Mouse (Mus musculus) spleen, adult 2 months (tissue): ENCODE data around the gene Gm49373. TPM values are rescaled to one million over a fixed set of nuclear protein-coding genes. Genes with fewer than 3 reads are reported as not detected.

Experiments
- DNase-seq, 2 experiments: peaks; one replicate each; pipeline versions ENCODE4 v3.0.0 to v3.0.0-alpha.2; 2012 to 2021; ENCODE audit warnings: low spot score in 2 of 2, low read depth in 1 of 2
- H3K27ac ChIP-seq: fragments of 200-500 bp; 2 replicates; pipeline ENCODE4 v1.5.1; 2012; ENCODE audit warnings: low read length, inconsistent platforms; ENCODE audit not compliant: insufficient read depth
- H3K27me3 ChIP-seq: fragments of 200-500 bp; 2 replicates; pipeline ENCODE4 v1.6.1; 2012; ENCODE audit warnings: mild to moderate bottlenecking, moderate library complexity, low read length, inconsistent platforms; ENCODE audit not compliant: control insufficient read depth, insufficient read depth
- H3K36me3 ChIP-seq: fragments of 200-500 bp; 2 replicates; pipeline ENCODE4 v1.6.1; 2012; ENCODE audit warnings: mild to moderate bottlenecking, low read length, inconsistent platforms; ENCODE audit not compliant: control insufficient read depth, insufficient read depth
- H3K4me1 ChIP-seq: fragments of 200-500 bp; 2 replicates; pipeline ENCODE4 v1.6.1; 2011; ENCODE audit warnings: inconsistent platforms; ENCODE audit not compliant: control insufficient read depth, insufficient read depth, insufficient read length
- H3K4me3 ChIP-seq: fragments of 200-500 bp; 2 replicates; pipeline ENCODE4 v1.5.1; 2011; ENCODE audit warnings: mild to moderate bottlenecking, inconsistent platforms; ENCODE audit not compliant: insufficient read depth, insufficient read length; ENCODE audit errors: extremely low read depth
- CTCF ChIP-seq: fragments of 200-500 bp; IDR thresholded peaks from 2 replicates; pipeline ENCODE4 v1.5.1; 2011; ENCODE audit warnings: mild to moderate bottlenecking, inconsistent platforms; ENCODE audit not compliant: insufficient read depth, insufficient read length, insufficient replicate concordance; ENCODE audit errors: extremely low read depth
- POLR2A ChIP-seq: fragments of 200-500 bp; IDR thresholded peaks from 2 replicates; pipeline ENCODE4 v1.6.1; 2011; ENCODE audit warnings: low read depth, low read length, inconsistent platforms
- WGBS: fragments of 180-500 bp; shearing (Covaris S2); methylation state at CpG from one replicate; pipeline ENCODE4 v1.1.7; 2018; 5-methylcytosine and 5-hydroxymethylcytosine counted together
- polyA plus RNA-seq: library from polyadenylated mRNA; depleted of rRNA; stranded (reverse); fragments of >200 nt; gene quantifications from 2 replicates; pipeline ENCODE4 v1.2.3, GENCODE M21; 2012; rRNA removed

The Gm49373 gene
- polyA plus RNA-seq, 1 experiment, result 0.19 TPM

DNA sequence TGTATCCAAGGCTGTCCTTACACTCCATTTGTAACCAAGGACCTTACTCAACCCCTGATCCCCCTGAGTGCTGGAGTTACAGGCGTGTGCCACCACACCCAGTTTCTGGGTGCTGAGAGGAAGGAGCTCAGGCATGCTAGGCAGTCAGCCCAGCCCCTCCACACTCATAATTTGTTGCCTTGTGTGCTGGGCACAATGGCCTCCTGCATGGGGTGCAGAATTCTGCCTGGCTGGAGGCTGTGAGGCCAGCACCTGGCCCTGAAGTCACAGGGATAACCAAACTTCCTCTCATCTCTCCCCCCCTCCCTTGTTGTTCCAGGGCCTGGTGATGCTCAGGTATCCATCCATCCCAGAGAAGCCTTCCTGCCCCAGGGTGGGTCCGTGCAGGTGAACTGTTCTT lies 54.3 kb downstream of the Gm49373 start:
- peaks cover 12% of the 10 kb centered on the region; the same call in 1 of the 2 replicates for H3K4me1 ChIP-seq
- 73% methylated on average over 2 of the region's 2 CpGs for WGBS
- TF ChIP-seq POLR2A (no peak), CTCF (no peak)
- H3K36me3 ChIP-seq, result peaks cover 19% of the 10 kb centered on the region
- no peak overlapping the region for H3K4me3 ChIP-seq
- no peak for DNase-seq
- H3K27me3 ChIP-seq, result no peaks in the 10 kb centered on the region
- H3K27ac ChIP-seq, result no peak overlapping the region

DNA sequence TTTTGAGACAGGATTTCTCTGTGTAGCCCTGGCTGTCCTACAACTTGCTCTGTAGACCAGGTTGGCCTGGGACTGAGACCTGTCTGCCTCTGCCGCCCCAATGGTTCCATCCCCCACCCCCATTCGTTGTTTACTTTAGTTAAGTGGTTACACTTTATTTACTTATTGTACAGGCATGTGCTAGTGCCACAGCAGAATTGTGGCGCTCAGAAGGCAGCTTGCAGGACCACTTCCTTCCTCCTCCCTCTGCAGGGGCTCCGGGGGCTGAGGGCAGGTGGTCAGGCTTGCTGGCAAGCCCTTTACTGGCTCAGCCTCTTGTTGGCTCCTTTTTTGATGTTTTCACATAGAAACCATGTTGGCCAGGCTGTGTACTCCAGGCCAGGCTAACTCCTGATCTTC lies 55.7 kb downstream of the Gm49373 start:
- no peak for DNase-seq
- peaks cover 12% of the 10 kb centered on the region; the same call in 1 of the 2 replicates for H3K4me1 ChIP-seq
- TF ChIP-seq POLR2A (no peak), CTCF (no peak)
- no peaks in the 10 kb centered on the region for H3K27me3 ChIP-seq
- H3K27ac ChIP-seq, result peak overlapping the region; percentile 23; the same call in 1 of the 2 replicates
- H3K4me3 ChIP-seq, result peak overlapping the region; percentile 66; the same call in 1 of the 2 replicates
- WGBS, result 4% methylated on average over 4 of the region's 4 CpGs
- peaks cover 16% of the 10 kb centered on the region for H3K36me3 ChIP-seq

DNA sequence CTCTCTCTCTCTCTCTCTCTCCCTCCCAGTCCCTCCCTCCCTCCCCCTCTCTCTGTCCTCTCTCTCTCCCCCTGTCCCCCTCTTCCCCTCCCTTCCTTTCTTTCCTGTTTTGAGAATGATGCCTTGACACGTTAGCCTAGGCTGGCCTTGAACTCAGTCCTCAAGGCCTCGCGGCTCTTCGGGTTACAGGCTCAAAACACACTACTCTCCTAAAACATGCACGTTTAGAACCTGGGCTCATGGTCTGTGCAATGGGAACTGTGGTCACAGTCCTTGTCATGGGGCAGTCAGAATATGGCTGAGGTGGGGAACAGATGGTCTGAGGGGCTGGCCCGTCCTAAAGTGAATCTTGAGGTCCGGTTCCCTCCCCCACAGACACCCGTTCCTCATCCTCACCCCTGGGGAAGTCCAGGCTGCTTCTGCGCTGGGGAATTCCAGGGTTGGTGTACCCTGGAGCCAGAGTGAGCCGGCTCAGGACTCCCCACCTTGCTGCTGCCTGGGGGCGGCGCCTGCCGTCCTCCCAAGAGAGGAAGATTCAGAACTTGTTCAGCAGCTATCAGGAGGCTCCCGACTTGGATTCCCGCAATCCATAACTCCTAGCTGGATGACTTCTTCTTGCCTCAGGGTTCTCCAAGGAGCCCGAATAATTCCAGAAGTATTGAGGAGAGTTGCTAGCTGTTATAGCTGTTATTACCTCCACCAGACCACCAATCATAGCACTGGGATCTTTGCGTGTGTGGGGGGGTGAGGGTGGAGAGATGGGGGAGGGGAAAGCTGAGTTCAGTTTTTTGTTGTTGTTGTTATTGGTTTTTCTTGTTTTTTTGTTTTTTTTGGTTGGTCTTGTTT lies 56.3 kb downstream of the Gm49373 start:
- peak overlapping the region; percentile 66 for H3K4me3 ChIP-seq
- H3K27ac ChIP-seq, result peak overlapping the region; percentile 93
- no peaks in the 10 kb centered on the region for H3K27me3 ChIP-seq
- 5% methylated on average over 17 of the region's 17 CpGs for WGBS
- TF ChIP-seq POLR2A (no peak), CTCF (no peak)
- H3K36me3 ChIP-seq, result peaks cover 11% of the 10 kb centered on the region
- peak in 1 of 2 experiments; percentile 36 for DNase-seq
- peaks cover 12% of the 10 kb centered on the region; the same call in 1 of the 2 replicates for H3K4me1 ChIP-seq

DNA sequence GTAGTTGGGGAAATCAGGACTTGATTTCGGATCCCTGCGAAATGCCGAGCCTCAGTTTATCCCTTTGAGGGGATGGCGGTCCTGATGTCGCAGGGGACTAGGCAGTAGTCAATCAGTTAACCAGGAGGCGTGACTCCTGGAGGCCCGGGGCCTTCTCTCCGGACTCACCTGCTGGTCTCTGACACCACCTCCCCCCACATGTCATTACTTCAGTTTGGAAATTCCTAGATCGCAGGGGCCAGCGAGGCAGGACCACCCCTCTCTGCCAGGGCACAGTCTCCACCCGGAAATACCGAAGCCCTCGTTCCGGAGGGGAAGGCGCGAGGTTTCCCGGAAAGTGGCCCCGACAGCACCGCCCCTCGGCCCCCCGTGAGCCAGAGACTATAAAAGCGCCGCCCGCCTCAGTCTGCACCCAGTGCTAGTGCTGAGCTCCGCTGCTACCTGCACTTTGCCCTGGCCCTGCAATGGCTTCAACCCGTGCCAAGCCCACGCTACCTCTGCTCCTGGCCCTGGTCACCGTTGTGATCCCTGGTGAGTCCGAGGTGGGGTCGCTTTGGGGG lies 57.2 kb downstream of the Gm49373 start, which contains the start of gene Icam1:
Gene Icam1 (plus strand): TSS at position 415 of the 560 bp plus-strand sequence.
- no peaks in the 10 kb centered on the region for H3K27me3 ChIP-seq
- peak in 1 of 2 experiments; percentile 86 for DNase-seq
- peaks cover 4% of the 10 kb centered on the region for H3K36me3 ChIP-seq
- H3K4me3 ChIP-seq, result peak within 1 kb of the TSS; percentile 66
- H3K27ac ChIP-seq, result peak within 1 kb of the TSS; percentile 93
- no peak for TF ChIP-seq CTCF
- peak; percentile 99 for TF ChIP-seq POLR2A
- WGBS, result 1% methylated on average over 30 of the region's 30 CpGs
- peaks cover 12% of the 10 kb centered on the region; the same call in 1 of the 2 replicates for H3K4me1 ChIP-seq

DNA sequence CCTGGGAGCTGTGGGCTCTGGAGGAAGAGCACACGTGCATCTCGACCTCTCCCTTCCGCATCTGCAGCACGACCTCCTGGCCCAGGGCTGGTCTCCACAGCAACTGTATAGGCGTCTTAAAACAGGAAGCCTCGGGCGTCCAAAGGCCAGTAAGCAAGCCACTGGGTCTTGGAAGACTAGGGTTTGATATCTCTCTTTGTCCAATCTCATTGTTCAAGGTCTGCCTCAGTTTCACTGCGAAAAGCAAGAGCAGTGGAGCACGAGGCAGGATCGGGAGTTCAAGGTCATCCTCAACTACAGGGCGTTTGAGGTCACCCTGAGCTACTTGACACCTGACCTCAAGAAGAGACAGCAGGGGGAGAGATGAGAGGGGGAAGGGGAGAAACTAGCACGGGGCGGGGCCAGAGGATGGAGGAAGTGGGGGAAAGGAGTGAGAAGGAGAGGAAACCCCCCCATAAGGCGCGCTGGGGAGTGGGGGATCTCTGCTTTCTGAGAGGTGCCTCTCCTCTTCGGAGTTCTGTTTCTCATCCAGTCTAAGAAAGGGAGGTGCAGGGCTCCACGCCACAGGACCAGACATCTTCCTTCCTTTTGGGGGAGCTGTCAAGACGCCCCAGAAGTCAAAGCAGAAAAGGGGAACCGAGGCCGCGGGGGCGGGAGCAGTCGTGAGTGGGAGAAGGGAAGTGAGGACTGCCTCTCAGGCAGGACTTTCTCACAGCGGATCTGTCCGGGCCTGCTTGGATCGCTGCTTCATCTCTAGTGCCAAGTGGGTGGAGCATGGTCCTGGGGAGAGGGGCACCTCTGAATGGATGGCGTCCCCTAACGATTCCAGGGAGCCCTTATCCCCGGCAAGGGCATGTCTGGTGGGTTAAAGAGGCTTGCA lies 58.0 kb downstream of the Gm49373 start:
- Histone ChIP-seq H3K36me3 (0 out of 2 replicates have a peak, but pooled peaks cover 2% of the 10 kb centered on the region), H3K27me3 (no peaks in the 10 kb centered on the region), H3K27ac (peak overlapping the region; percentile 93), H3K4me3 (peak overlapping the region; percentile 66), H3K4me1 (peaks cover 12% of the 10 kb centered on the region; the same call in 1 of the 2 replicates)
- WGBS, result under 1% methylated on average over 29 of the region's 29 CpGs
- TF ChIP-seq CTCF (no peak), POLR2A (no peak)
- DNase-seq, result peak; percentile 61 to 86

Other genes starting within 250 kb of the Gm49373 start
- 82.8 and 108 TPM in 2 replicates for gene A230050P20Rik, start 204.5 kb downstream of the Gm49373 start, polyA plus RNA-seq
- 2.7 and 3.8 TPM in 2 replicates for gene Angptl6, start 193.4 kb downstream of the Gm49373 start, polyA plus RNA-seq
- 116 and 120 TPM in 2 replicates for gene Ppan, start 184.9 kb downstream of the Gm49373 start, polyA plus RNA-seq
- gene Eif3g, start 174.5 kb downstream of the Gm49373 start, polyA plus RNA-seq, result 89.3 and 103 TPM in 2 replicates
- gene Dnmt1, start 113.2 kb downstream of the Gm49373 start, polyA plus RNA-seq, result 37.0 and 44.9 TPM in 2 replicates
- 3.4 and 3.9 TPM in 2 replicates for gene S1pr2, start 96.3 kb downstream of the Gm49373 start, polyA plus RNA-seq
- gene Mrpl4, start 70.4 kb downstream of the Gm49373 start, polyA plus RNA-seq, result 75.8 and 99.7 TPM in 2 replicates
- gene Icam1, start 57.1 kb downstream of the Gm49373 start, polyA plus RNA-seq, result 59.7 and 67.4 TPM in 2 replicates
- 8.1 and 9.3 TPM in 2 replicates for gene Icam4, start 43.7 kb downstream of the Gm49373 start, polyA plus RNA-seq
- 1.1 and 1.2 TPM in 2 replicates for gene Icam5, start 41.0 kb downstream of the Gm49373 start, polyA plus RNA-seq
- 0.28 and 0.65 TPM in 2 replicates for gene Zglp1, start 6.0 kb downstream of the Gm49373 start, polyA plus RNA-seq
- gene Fdx1l, start 518 bp upstream of the Gm49373 start, polyA plus RNA-seq, result 38.3 and 59.5 TPM in 2 replicates
- gene Gm38431, start 18.9 kb upstream of the Gm49373 start, polyA plus RNA-seq, result 5.2 and 18.8 TPM in 2 replicates
- 77.9 and 93.1 TPM in 2 replicates for gene Raver1, start 18.9 kb upstream of the Gm49373 start, polyA plus RNA-seq
- gene Tyk2, start 58.1 kb upstream of the Gm49373 start, polyA plus RNA-seq, result 46.1 and 52.2 TPM in 2 replicates
- gene Cdc37, start 76.9 kb upstream of the Gm49373 start, polyA plus RNA-seq, result 39.5 and 44.7 TPM in 2 replicates
- gene Pde4a, start 92.6 kb upstream of the Gm49373 start, polyA plus RNA-seq, result 12.4 and 13.1 TPM in 2 replicates
- gene Keap1, start 166.3 kb upstream of the Gm49373 start, polyA plus RNA-seq, result 55.4 and 78.4 TPM in 2 replicates
- gene S1pr5, start 175.3 kb upstream of the Gm49373 start, polyA plus RNA-seq, result 12.2 and 21.3 TPM in 2 replicates
- 44.8 and 48.4 TPM in 2 replicates for gene Atg4d, start 192.2 kb upstream of the Gm49373 start, polyA plus RNA-seq
- 40.8 and 43.1 TPM in 2 replicates for gene Kri1, start 214.9 kb upstream of the Gm49373 start, polyA plus RNA-seq
- 87.4 and 115 TPM in 2 replicates for gene Cdkn2d, start 218.3 kb upstream of the Gm49373 start, polyA plus RNA-seq
- gene Ap1m2, start 239.2 kb upstream of the Gm49373 start, polyA plus RNA-seq, result 2.0 and 2.5 TPM in 2 replicates
- 166 and 184 TPM in 2 replicates for gene Slc44a2, start 247.6 kb upstream of the Gm49373 start, polyA plus RNA-seq